Mouse (Mus musculus) NIH3T3 (cell line): Measurements from ENCODE around the gene Terf2.
A peak's percentile ranks its signal among the peaks of the same experiment; 100 is the strongest.
"Not testable (repeated sequence)": the region's sequence is repeated elsewhere in the genome, so short reads cannot be mapped to it uniquely, and the experiment has no call there.

Experiments
- DNase-seq: peaks from one replicate; pipeline ENCODE4 v3.0.0-alpha.2; 2012; ENCODE audit warnings: low read depth

The Terf2 gene

DNA sequence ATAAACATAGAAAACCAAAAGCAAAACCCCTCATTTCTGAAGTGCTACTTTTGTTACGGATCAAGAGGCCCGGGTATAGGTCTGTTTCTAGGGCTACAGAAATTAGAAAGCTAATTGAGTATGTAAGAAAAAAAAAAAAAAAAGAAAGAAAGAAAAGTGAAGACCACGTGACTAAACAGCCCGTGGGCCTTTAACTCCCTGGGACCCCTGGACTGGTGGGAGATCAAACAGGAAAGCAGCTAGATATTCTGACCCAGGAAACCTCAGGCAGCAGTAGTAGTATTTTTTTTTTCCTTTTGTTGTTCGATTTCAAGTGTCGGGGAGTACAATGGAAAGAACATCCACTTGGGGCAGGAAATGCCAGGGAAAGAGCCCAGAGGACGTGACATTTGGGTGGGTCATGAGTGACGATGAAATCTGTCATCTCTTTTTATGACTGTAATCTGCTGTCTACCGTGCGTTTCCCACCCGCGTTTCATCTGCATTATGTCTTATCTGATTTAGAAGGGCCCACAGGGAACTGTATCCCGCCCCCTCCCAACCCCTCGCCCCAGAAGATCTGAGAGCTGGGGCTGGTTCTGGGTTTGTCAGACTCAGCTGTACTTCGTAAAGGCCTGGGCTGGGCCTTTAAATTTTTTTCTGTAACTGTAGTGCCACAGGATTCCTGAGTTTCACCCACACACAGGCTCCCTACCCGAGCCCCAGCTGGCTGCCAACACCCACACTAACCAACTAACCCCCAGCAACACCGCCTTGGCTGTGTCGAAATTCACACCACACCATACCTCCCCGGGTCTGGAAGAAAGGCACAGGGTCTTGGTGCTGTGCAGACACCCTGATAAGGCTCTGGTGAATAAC is 18.0 kb upstream of the Terf2 start:
- peak; percentile 71 for DNase-seq

DNA sequence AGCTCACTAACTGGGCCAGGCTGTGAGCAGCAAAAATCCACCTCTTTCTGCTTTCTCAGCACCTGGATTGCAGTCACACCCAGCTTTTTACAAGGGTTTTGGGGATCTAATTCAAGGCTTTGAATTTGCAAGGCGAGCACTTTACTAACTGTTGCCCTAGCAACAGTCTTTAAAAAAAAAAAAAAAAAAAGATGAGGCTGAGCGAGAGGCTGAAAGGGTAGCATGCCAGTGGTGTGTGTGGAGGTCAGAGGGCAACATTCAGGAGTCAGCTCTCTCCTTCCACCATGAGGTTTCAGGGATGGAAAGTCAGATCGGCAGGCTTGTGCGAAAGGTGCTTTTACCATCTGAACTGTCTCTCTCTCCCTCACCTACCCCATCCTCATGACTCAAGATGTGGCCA is 16.9 kb upstream of the Terf2 start:
- no peak for DNase-seq

DNA sequence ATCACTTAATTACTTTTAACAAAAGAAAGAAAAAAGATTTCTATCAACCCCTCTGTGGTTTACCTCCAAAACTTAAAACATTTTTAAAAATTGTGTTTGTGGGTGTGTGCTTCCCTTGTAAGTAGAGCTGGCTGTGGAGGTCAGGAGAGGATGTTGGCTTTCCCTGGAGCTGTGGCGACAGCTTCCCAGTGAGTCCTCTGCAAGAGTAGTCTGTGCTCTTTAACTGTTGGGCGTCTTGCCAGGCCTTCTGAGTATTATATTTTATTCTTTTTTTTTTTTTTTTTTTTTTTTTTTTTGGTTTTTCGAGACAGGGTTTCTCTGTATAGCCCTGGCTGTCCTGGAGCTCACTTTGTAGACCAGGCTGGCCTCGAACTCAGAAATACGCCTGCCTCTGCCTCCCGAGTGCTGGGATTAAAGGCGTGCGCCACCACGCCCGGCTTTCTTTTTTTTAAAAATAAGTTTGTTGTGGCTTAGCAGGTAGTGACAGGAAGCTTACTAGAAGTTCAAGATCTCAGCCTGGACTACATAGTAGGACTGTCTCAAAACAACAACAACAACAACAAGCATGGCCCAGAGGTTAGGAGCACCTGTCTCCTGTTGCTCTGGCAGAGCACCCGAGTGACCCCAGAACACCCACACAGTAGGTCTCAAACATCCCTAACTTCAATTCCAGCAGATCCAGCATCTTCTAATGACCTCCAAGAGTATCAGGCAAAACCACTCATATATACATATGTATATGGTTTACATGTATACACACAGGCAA is 15.2 kb upstream of the Terf2 start:
- DNase-seq = peak; percentile 90

DNA sequence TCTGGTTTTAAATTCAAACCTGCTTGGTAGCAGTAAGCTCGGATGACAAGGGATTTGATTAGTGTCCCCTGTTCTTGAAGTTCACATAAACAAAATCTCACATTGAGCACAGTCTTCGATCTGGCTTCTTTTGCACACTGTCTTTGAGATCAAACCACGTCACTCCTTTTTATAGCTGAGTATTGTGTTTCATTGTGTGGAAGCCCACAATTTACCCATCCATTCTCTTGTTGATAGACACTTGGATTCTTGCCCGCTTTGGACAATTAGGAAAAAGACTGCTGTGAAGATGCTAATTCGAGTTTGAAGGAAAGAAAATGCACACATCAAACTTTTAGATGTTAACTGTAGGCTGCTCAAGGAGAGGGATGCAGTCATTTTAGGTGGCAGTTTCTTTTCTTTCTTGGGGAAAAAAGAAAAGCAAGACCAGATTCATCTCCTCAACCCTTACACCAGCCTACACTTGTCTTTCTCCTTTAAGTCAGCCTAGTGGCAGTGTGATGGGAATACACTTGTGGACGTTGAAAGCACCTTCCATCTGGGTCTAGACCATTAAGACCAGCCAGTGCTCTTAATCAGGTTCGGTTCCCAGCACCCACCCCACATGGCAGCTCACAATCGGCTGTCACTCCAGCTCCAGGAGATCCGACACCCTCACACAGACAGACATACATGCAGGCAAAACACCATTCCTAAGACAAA is 14.4 kb upstream of the Terf2 start:
- no peak for DNase-seq

DNA sequence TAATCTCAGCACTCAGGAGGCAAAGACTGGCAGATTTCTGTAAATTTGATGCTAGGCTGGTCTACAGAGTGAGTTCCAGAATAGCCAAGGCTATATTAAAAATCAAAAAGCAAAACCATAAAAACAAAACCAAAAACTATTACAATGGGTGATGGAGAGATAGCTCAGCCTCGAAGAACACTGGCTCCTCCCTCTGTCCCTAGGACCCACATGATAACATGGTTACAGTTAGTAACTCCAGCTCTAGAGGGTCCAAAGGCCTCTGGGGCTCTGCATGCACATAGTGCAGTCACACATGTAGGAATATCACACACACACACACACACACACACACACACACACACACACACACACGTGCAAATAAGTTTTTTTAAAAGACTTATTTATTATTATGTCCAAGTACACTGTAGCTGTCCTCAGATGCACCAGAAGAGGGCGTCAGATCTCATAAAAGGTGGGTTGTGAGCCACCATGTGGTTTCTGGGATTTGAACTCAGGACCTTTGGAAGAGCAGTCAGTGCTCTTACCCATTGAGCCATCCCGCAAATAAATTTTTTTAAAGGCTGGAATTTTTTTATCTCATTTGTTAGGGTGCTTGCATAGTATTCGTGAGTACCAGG is 13.6 kb upstream of the Terf2 start:
- no peak for DNase-seq

DNA sequence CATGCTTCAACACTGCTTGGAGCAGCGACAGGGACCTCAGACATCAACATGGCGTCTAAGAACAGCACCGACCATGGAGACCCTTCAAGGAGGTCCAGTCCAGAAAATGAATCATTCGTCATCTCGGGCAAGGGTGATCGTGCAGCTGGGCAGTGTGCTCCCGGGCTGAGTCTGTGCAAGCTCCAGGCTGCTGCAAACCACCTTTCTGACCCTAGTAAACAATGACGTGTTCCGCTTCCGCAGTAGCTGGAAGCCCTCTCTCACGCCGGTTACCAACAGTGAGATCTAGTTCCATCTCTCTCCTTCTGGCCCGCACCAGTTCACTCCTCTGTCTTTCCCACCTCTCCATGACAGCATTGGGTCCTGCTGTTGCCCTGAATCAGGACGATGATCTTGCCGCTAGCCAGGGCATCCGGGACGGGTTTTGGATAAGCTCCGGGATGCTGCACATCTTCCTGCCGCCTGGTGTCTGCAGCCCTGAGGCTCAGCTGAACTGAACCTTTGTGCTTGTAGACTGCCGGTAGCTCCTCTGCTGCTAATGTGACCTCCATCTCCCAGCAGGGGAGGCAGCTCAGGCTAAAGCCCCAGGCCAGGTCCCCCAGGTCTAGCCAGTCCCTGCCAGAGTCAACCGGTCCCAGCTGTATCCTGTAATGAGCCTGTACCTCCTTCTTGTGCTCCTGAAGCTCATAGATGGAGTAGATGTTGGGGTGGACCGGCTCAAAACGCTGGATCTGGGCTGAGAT is 12.8 kb upstream of the Terf2 start:
- no peak for DNase-seq

DNA sequence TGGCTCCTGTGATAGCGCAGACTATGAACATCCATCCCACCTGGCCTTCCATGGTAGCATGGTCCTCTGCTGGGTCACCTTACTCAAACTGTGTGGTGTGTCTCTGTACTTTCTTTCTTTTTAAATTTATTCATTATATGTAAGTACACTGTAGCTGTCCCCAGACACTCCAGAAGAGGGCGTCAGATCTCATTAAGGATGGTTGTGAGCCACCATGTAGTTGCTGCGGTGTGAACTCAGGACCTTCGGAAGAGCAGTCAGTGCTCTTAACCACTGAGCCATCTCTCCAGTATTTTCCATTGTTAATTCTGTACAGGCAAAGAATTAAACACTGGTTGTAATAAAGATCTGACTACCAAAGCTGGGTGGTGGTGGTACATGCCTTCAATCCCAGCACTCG is 11.7 kb upstream of the Terf2 start:
- DNase-seq = not testable (repeated sequence)

DNA sequence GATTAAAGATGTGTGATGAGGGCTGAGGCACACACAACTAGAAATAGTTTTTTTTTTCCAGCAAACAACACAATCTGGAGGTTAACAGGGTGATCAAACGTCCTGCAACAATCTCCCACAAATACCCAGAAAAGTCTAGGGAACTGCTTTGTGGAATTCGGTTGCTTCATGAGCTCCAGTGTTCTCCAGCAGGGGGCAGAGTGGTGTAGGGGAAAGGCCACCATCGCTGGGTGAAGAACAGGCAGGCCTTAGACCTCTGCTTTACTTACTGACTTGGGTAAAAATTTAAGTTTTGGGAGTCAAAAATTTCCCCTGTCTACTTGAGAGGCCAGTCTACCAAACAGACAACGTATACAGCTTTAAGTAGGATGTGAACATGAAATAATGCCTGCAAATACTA is 8.2 kb upstream of the Terf2 start:
- DNase-seq = peak; percentile 93

DNA sequence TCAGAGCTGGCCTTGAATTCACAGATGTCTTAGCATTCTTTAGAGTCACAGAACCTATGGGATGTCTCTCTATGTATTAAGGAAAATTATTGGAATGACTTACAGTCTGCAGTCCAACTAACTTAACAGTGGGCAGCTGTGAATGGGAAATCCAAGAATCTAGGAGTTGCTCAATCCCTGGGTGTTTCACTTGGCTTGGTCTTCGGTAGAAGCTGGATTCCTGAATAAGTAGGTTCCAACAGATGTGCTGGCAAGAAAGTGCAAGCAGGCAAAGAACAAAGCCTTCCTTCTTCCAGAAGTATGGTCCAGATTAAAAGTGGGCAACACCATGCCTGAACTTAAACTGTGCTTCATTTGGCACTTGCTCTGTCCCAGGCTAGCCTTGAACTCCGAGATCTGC is 4.3 kb upstream of the Terf2 start:
- peak; percentile 89 for DNase-seq

DNA sequence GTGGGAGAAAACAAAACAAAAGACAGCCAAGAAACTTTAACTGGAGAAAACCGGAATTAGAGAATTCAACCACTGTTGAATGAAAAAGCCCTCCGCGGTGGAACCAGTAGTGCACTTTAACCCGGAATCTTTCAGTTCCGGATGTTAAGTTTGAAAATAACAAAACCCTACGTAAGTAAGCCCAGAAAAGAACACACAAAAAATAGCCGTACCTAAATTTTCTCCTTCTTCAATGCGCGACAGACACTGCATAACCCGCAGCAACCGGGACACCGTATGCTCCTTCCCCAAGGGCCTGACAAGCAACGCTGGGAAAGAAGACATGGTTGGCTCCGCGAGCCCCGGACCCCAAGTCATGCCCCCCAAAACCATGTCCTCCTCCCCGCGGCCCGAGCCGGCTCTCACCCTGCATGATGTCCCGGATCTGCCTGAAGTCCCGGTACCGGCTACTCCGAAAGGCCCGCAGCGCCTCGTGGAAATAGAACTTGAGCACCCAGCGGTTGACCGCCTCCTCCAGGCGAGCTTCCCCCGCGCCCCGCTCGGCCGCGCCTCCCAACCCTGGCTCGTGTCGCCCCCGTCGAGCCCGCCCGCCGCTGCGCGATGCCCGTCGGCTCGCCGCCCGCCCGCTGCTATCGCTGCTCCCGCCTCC is 506 bp downstream of the Terf2 start:
- DNase-seq = peak; percentile 46

DNA sequence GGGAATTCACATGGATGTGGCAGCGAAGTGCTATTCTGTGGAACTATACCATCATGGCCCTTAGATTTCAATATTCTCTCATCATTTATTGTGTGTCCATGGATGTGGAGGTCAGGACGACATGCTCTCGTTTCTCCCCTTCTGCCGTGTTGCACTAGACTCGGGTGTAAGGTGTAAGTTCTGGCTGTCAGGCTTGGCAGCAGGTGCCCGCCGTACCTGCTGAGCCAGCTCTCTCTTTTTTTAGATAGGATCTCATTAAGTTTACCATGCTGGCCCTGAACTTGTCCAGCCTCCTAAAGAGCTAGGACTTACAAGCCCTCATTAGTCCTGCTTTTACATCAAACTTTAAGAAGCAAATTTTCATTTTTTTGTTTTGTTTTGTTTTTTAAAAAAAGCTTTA is 5.8 kb downstream of the Terf2 start:
- no peak for DNase-seq

DNA sequence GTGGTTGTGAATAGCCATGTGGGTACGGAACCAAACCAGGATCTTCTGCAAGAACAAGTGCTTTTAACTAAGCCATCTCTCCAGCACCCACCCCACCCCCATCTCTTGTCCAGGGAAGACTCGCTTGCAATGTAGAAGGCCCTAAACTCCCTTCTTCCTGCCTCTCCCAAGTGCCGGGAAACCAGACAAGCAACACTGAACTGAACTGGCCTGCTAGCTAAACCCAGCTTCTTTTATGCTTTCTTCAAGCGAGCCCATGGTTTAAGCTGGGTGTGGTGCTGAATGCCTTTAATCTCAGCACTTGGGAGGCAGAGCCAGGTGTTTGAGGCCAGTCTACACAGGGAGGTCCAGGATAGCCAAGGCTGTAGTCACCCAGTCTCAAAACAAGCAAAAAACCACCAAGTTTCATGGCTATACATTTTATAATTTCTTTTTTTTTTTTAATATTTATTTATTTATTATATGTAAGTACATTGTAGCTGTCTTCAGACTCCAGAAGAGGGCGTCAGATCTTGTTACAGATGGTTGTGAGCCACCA is 7.8 kb downstream of the Terf2 start:
- no peak for DNase-seq

DNA sequence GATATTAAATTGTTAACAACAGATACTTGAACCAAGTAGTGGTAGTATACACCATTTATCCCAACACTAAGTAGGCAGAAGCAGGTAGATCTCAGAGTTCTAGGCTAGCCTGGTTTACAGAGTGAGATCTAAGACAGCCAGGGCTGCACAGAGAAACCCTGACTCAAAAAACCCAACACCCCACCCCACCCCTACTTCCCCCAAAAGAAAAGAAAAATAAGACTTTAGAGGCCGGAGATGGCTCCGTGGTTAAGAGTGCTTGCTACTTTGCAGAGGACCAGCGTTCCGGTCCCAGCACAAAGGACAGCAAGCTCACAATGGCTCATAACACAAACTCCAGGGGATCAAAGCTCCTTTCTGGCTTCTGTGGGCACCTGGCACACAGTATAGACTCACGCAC is 10.3 kb downstream of the Terf2 start:
- DNase-seq = no peak

DNA sequence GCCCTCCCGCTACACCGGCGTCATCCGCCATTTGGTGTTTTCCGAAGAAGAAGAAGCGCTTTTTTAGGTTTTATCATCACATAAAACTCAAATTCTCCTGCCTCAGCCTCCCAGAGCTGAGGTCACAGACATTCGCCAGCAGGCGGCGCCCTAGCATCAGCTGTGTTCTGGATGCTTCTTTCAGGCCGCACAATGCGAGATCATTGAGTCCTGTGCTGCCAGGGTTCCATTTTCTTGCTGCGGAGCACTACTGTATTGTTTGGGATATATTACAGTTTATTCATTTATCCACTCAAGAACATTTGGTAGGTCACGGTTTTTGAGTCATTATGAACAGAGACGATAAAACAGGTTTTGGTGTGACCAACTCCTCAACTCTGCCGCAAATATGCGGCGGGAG is 11.0 kb downstream of the Terf2 start:
- DNase-seq = peak; percentile 35

DNA sequence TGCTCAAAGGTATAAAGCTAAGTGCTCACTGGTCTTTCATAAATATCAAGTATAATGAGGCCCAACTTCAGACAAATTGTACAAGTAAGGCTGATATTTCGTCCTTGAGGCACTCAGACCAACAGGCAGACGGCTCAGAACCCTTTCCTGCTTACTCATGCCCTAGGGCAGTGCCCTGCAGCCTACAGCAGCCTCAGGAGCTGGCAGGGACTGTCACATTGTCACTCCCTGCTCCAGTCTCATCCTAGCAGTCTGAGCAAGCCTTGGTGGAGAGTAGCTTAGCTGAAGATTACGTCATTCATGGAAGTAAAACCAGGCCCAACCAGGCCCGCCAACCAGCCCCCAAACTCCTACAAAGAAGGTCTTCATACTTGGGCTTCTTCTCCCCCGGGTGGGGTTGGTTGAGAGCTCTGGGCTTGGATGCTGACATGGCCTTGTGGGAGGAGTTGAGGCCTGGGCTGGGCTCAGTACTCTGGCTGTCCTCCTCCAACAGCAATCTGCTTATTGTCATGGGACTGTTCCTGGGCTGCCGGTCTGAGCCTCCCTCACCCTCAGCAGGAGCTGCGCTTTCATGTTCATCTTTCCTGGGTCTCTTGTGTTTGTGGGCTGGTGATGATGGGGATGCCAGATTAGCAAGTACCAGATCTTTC is 20.0 kb downstream of the Terf2 start:
- no peak for DNase-seq

DNA sequence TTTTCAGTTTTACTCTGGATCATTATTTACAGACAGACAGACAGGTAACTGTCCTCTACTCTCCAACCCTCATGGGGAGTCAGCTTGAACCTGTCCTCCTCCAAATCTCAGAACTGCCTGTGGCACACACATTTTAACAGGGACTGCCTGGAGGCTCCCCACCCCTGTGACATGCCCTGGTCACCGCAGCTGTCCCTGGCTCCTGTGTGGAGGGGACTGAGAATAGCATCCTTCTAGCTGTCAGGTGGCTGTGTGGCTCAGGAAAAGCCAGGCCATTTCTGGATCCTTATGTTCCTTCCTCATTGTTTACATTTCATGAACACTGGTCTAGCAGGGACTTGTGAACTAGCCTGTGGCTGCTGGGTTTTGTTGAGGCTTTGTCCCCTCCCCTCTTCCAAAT is 22.2 kb downstream of the Terf2 start:
- DNase-seq = no peak

DNA sequence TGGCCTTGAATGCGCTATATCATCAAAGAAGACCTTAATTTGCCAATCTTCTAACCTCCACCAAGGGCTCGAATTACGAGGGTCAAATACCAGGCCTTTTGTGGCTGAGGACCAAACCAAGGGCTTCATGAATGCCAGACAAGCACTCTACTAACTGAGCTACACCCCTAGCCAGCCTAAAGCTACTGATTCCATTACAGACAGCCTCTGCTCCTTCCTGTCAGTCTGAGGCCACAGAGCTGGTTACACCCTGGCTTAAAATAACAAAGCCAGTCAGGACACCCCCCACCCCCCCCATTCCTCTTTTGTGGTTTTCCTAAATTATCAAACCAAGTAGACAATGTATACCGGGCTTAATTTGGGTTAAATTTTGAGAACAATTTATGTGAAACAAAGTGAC is 22.6 kb downstream of the Terf2 start:
- DNase-seq = peak; percentile 46

DNA sequence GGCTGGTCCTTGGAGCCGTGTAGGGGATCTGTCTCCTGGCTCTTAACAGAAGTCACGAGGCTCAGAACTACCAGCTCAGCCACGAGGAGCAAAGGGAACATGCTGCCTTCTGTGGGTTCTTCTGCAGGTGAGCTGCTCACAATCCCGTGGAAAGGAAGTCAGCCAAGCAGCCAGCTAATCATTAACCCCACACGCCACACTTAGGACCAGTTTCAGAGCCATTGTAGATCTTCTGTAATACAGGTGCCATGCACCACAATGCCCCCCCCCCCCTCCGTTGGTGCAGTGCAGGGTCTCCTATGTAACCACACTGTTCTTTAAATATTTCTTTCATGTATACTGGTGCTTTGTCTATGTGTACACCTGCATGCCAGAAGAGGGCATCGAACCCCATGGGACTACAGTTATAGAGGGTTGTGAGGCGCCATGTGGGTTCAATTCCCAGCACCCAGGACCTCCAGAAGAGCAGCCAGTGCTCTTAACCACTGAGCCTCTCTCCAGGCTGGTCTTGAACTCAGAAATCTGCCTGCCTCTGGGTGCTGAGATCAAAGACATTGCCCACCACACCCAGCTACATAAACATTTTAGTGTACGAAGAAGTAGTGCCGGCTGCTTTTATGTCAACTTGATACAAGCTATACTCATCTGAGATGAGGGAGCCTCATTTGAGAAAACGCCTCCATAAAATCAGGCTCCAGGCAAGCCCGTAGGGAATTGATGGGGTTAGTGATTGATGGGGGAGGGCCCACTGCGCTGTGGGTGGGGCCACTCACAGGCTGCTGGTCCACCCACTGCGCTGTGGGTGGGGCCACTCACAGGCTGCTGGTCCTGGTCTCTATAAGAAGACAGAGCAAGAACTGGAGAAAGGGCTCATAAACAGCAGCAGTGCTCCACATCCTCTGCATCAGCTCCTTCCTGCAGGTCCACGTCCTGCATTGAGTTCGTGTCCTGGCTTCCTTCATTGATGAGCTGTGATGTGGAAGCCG is 30.5 kb downstream of the Terf2 start, which contains the start of gene Tmed6:
Tmed6 (minus strand) TSS at position 134 of the 986 bp plus-strand sequence.
- no peak for DNase-seq

DNA sequence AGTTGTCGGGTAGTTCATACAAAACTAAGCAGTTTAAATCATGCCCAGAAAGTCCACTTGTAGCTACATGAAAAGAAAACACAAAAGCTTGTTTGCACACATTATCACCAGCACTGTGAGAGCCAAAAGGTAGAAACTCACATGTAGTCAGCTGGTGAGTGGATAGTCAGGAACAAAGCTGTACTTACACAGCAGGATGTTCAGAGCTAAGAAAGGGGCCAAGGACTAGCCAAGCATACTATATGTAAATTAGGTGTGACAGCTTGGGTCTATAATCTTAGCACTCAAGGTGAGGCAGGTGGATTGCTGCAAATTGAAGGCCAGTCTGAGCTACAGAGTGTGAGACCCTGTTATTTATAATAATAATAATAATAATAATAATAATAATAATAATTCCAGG is 33.7 kb downstream of the Terf2 start:
- DNase-seq = no peak
